In the genomic region with DNA sequence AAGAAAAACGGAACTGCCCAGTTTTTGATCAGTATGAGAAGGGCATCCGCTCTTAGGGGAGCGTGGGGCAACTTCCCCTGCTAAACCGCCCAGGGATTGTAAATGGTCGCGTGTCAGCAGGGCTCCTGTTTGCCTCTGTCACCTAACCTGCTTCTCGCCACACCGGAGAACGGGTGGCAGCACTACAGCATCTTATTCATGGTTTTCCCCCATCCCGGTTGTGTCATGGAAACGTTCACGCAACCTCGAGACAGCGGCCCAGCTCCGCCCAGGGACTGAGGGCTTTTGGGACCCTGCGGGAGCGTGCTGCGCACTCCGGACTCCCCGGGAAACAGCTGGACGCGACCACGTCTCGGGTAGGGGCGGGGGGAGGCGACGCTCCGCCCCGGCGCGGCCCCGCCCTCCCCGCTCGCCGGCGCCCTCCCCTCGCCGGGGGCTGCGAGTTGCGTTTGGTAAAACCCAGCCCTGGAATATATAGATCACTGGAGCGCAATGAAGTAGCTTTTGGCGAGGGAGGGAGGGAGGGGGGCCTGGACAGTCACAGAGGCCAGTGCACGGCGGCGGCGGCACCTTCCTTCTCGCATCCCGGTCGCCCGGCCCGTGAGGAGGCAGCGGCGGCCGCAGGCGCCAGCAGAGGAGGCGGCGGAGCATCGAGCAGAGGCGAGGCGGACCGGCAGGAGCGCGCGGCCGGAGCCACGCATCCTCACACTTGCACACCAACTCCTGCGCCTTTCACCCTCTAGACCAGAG, we compare ENCODE assay signal across 8 mouse cellular contexts. TPM values are rescaled to one million over a fixed set of nuclear protein-coding genes. Genes with fewer than 3 reads are reported as not detected.
DNase-seq lines count a peak whose midpoint lies in the region; ATAC-seq lines count a peak whose summit lies in the region.

A gene (plus strand): TSS at position 549 of the 750 bp plus-strand sequence.

- peaks cover 29% of the 10 kb centered on the region for H3K4me1 ChIP-seq in hindbrain, embryonic 12.5 days

- H3K36me3 ChIP-seq in hindbrain, embryonic 12.5 days, result no peaks in the 10 kb centered on the region

- peak; percentile 90 for DNase-seq in NIH3T3 (ENCODE audit: low read depth)
- peak; percentile 81 to 86 for DNase-seq in cerebellum, postnatal 10 days
- DNase-seq in frontal cortex, postnatal 10 days (ENCODE audit: low spot score in 2 of 2), result peak; percentile 64 to 82
- peak; percentile 83 to 84 for DNase-seq in layer of hippocampus, postnatal 14 days (ENCODE audit: low spot score in 2 of 2)
- peak; percentile 78 for DNase-seq in lung, postnatal 10 days
- DNase-seq in retina, adult 2 months (ENCODE audit: low read depth, low spot score), result peak; percentile 11
- peak; percentile 77 to 79 for DNase-seq in thymus, postnatal 36 days

- ATAC-seq in hindbrain, embryonic 12.5 days (ENCODE audit: low FRiP score), result peak; percentile 85

- peaks cover 29% of the 10 kb centered on the region for H3K27me3 ChIP-seq in hindbrain, embryonic 12.5 days

- peak within 1 kb of the TSS; percentile 90 for H3K27ac ChIP-seq in hindbrain, embryonic 12.5 days

- no peaks in the 10 kb centered on the region for H3K9me3 ChIP-seq in hindbrain, embryonic 12.5 days (replicated peaks)

- peak within 1 kb of the TSS; percentile 87 for H3K9ac ChIP-seq in hindbrain, embryonic 12.5 days

- H3K4me3 ChIP-seq in hindbrain, embryonic 12.5 days, result peak within 1 kb of the TSS; percentile 80

- under 1% methylated on average over 62 of the region's 67 CpGs for WGBS in hindbrain, embryonic 12.5 days

- H3K4me2 ChIP-seq in hindbrain, embryonic 12.5 days (replicated peaks), result peak within 1 kb of the TSS; percentile 86

RNA-seq across cellular contexts. Expression of the gene that starts here (rescaled TPM):
- 2.5 and 2.7 TPM in 2 replicates for polyA plus RNA-seq in hindbrain, embryonic 12.5 days (2016; fragmentation: Nextera tagmentation; extraction: Ambion mirVana)
- 10 to 100 TPM; 59.8 to 61.9 TPM for total RNA-seq in layer of hippocampus, postnatal 14 days (2021)

Comparison
In these comparisons a context has a peak if more than half of its experiments do, and no peak if none do; other contexts are left out.
1. Peak in every context shown above with its lines: DNase-seq, ATAC-seq, H3K4me3 ChIP-seq and H3K27ac ChIP-seq.
2. DNase-seq: peak in every context shown above with its lines; median percentile 90 in NIH3T3; 84 in cerebellum, postnatal 10 days; 84 in layer of hippocampus, postnatal 14 days; 78 in lung, postnatal 10 days; 78 in thymus, postnatal 36 days; 73 in frontal cortex, postnatal 10 days; 11 in retina, adult 2 months.